Mouse (Mus musculus) MEL (cell line): ENCODE measurements around the gene Gal3st2b. TPM values are rescaled to one million over a fixed set of nuclear protein-coding genes. Genes with fewer than 3 reads are reported as not detected.
"Not testable (repeated sequence)": the region's sequence is repeated elsewhere in the genome, so short reads cannot be mapped to it uniquely, and the experiment has no call there.

ENCODE experiments used
- DNase-seq: peaks from one replicate; pipeline ENCODE4 v3.0.0; 2011; ENCODE audit warnings: low read depth, low spot score
- H3K27ac ChIP-seq: 2 replicates; pipeline ENCODE4 v1.5.1; 2012; ENCODE audit warnings: low read depth, mild to moderate bottlenecking, control low read depth, low read length, moderate library complexity; ENCODE audit not compliant: control insufficient read depth
- H3K27me3 ChIP-seq, 2 experiments: fragments of 150-350 bp in 1 of 2; sonication (generic) in 1 of 2; 2 replicates each; pipeline ENCODE4 v1.6.1; 2012; ENCODE audit warnings: low read length in 2 of 2, mild to moderate bottlenecking in 2 of 2, improper control_type of control experiment in 1 of 2, moderate library complexity in 1 of 2; ENCODE audit not compliant: insufficient read depth in 2 of 2, control insufficient read depth in 1 of 2
- H3K36me3 ChIP-seq, 2 experiments: 2 replicates each; pipeline ENCODE4 v1.6.1; 2012 to 2014; ENCODE audit warnings: low read length in 2 of 2, improper control_type of control experiment in 1 of 2, inconsistent platforms in 1 of 2, mild to moderate bottlenecking in 1 of 2; ENCODE audit not compliant: insufficient read depth in 2 of 2, control insufficient read depth in 1 of 2
- H3K4me1 ChIP-seq, 2 experiments: fragments of 150-350 bp in 1 of 2; sonication (generic) in 1 of 2; 2 replicates each; pipeline ENCODE4 v1.6.1; 2012; ENCODE audit warnings: low read length in 2 of 2, improper control_type of control experiment in 1 of 2, mild to moderate bottlenecking in 1 of 2; ENCODE audit not compliant: insufficient read depth in 2 of 2, control insufficient read depth in 1 of 2
- H3K4me3 ChIP-seq, 2 experiments: fragments of 150-350 bp in 1 of 2; sonication (generic) in 1 of 2; 2 replicates each; pipeline ENCODE4 v1.5.1; 2012; ENCODE audit warnings: low read depth in 2 of 2, low read length in 2 of 2, mild to moderate bottlenecking in 2 of 2, moderate library complexity in 2 of 2, control low read depth in 1 of 2, improper control_type of control experiment in 1 of 2; ENCODE audit not compliant: control insufficient read depth in 1 of 2, insufficient read depth in 1 of 2
- H3K79me2 ChIP-seq: 2 replicates; pipeline ENCODE4 v1.6.1; 2012; ENCODE audit warnings: mild to moderate bottlenecking, low read length, moderate library complexity; ENCODE audit not compliant: control insufficient read depth, poor library complexity, insufficient read depth
- H3K9ac ChIP-seq: 2 replicates; pipeline ENCODE4 v1.6.1; 2012; ENCODE audit warnings: low read depth, mild to moderate bottlenecking, control low read depth, low read length, moderate library complexity; ENCODE audit not compliant: control insufficient read depth, poor library complexity, severe bottlenecking
- H3K9me3 ChIP-seq: fragments of 150-350 bp; sonication (generic); replicated peaks from 2 replicates; pipeline ENCODE4 v1.6.1; 2012; ENCODE audit warnings: mild to moderate bottlenecking, low read length, improper control_type of control experiment, moderate library complexity; ENCODE audit not compliant: insufficient read depth
- CTCF ChIP-seq, 3 experiments: IDR thresholded peaks in 2 of 3; conservative IDR thresholded peaks in 1 of 3; 2 replicates each; pipeline ENCODE4 v1.5.1; 2011 to 2012; ENCODE audit warnings: low read length in 3 of 3, low read depth in 2 of 3, mild to moderate bottlenecking in 2 of 3, improper control_type of control experiment in 1 of 3, inconsistent platforms in 1 of 3, mixed read lengths in 1 of 3, moderate library complexity in 1 of 3; ENCODE audit not compliant: control insufficient read depth in 1 of 3, insufficient read depth in 1 of 3, poor library complexity in 1 of 3, severe bottlenecking in 1 of 3
- SMC3 ChIP-seq: IDR thresholded peaks from 2 replicates; pipeline ENCODE4 v1.6.1; 2011; ENCODE audit warnings: low read depth, low read length, improper control_type of control experiment
- ZNF384 ChIP-seq: IDR thresholded peaks from 2 replicates; pipeline ENCODE4 v1.6.1; 2012; ENCODE audit warnings: low read depth, mild to moderate bottlenecking, inconsistent platforms, low read length, improper control_type of control experiment
- polyA plus RNA-seq, 2 experiments: library from polyadenylated mRNA; stranded (reverse) in 1 of 2; unstranded in 1 of 2; fragments of >175 nt in 1 of 2; fragments of >200 nt in 1 of 2; gene quantifications; 2 replicates each; pipeline versions ENCODE4 v1.2.1 to v1.2.4; 2012; ENCODE audit warnings: low replicate concordance in 2 of 2, low read depth in 1 of 2; ENCODE audit not compliant: insufficient read length in 2 of 2, insufficient read depth in 1 of 2, missing spikeins in 1 of 2
- total RNA-seq: library from RNA; depleted of rRNA; stranded (reverse); fragments of 300-350 nt; gene quantifications from 2 replicates; pipeline ENCODE4 v1.2.3, GENCODE M21; 2012; rRNA removed

The Gal3st2b gene
- total RNA-seq (0.07 TPM in 1 of 2 replicates, not detected in the other), polyA plus RNA-seq (under 1 TPM in 1 of 2 experiments, not detected in 1; 0.14 TPM)

DNA sequence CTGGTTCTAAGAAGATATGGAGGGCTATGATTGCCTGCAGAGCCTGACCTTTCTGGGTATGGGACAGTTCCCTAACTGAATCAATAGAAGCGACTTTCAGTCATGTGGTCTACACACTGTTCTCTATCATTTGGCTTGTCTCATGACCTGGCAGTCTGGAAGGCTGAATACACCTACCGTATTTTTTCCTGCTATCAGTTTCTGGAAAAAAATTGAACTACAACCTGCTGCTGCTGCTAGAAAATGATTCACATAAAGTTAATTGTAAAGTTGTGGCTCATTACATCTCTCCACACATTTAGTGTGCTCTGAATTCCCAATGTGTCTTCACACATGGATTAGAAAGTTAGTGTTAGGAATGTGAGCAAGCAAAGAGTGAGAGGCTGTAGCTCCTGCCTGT, at the start of gene Gal3st2b:
Gene Gal3st2b (plus strand): TSS at position 301 of the 400 bp plus-strand sequence.
- not testable (repeated sequence) for H3K4me3 ChIP-seq

DNA sequence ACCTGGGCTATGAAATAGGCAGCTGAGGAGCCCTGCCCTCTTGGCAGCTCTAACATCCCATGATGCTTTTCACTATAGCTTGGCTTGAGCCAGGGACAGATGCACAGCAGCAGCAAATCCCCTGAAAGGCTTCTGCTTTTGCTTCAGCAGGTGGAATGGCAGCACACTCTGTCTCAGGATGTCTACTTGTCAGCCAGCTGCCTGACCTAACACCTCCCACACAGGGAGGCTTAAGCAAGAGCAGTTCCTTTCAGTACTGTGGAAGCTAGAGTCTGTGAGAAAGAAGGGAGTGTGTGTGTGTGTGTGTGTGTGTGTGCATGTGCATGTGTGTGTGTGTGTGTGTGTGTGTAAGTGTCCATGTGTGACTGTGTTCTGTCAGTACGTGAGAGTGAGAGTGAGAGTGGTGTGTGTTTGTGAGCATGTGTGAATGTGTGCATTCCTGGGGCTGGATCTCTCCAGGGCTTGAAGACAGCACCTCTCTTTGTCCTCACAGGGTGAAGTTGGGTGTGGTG, 46.5 kb upstream of the Gal3st2b start:
- H3K9me3 ChIP-seq, H3K79me2 ChIP-seq, DNase-seq: not testable (repeated sequence)

More for the DNA sequence above, at the start of gene Gal3st2b:
- H3K9me3 ChIP-seq, H3K27ac ChIP-seq, DNase-seq, H3K9ac ChIP-seq, H3K27me3 ChIP-seq, H3K79me2 ChIP-seq: not testable (repeated sequence)
- peaks cover 12 to 22% of the 10 kb centered on the region in 2 experiments for H3K4me1 ChIP-seq
- H3K36me3 ChIP-seq, result peaks cover 0 to 19% of the 10 kb centered on the region in 2 experiments; a peak in 2 of 4 replicates

DNA sequence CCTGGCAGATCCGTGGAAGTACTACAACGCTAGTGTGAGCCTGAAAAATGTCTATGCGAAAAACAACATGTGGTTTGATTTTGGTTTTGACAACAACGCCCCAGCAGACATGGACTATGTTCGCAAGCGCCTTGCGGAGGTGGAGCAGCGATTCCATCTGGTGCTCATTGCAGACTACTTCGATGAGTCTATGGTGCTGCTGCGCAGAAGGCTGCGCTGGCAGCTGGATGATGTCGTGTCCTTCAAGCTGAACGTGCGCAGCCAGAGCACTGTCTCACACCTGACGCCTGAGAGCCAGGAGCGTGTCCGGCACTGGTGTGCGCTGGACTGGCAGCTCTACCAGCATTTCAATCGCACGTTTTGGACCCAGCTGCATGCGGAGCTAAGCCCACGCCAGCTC, 43.7 kb upstream of the Gal3st2b start:
- not testable (repeated sequence) for H3K36me3 ChIP-seq, H3K79me2 ChIP-seq, H3K27me3 ChIP-seq, H3K4me1 ChIP-seq, H3K4me3 ChIP-seq, H3K27ac ChIP-seq, H3K9ac ChIP-seq, H3K9me3 ChIP-seq, DNase-seq

More for the DNA sequence above, 46.5 kb upstream of the Gal3st2b start:
- H3K27ac ChIP-seq, H3K4me1 ChIP-seq, H3K4me3 ChIP-seq, H3K9ac ChIP-seq, H3K36me3 ChIP-seq, H3K27me3 ChIP-seq: not testable (repeated sequence)

DNA sequence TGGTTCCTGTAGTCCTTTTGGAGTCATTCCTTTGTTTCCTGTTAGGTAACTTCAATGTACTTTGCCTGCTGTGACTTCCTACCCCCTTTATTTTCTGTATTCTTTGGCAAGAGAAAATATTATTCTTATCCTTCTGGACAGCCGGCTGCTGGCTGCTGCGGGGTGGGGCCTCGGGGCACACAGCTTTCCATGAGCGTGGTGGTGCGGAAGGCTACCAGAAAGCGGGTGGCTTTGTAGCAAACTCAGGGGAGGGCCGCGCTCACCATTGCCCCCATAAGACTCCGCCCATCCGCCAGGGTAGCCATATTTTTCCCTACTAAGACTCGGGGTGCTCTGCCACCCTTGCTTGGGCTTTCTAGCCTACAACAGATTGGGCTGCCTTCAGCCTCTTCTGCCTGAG, 36.3 kb upstream of the Gal3st2b start:
- not testable (repeated sequence) for H3K4me1 ChIP-seq, DNase-seq, H3K27ac ChIP-seq, H3K9ac ChIP-seq, H3K4me3 ChIP-seq, H3K79me2 ChIP-seq, H3K9me3 ChIP-seq, H3K27me3 ChIP-seq, H3K36me3 ChIP-seq

DNA sequence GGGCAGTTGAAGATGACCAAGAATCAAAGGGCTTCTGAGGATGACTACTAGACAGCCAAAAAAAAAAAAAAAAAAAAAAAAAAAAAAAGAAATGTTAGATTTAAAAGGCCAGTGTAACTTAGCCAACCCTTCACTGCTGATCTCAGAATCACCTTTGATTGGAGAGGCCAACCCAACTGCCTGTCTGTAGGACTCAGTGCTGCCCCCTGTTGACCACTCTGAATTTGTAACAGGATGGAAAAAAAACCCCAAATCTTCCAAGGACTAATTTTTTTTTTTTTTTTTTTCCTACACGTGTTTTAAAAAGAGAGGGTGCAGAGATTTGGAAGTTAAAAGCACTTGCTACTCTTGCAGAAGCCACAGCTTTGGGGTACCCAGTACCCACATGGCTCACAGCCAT, 27.2 kb upstream of the Gal3st2b start:
- peak; percentile 18 for DNase-seq
- H3K36me3 ChIP-seq, H3K27ac ChIP-seq, H3K27me3 ChIP-seq, H3K4me1 ChIP-seq, H3K9me3 ChIP-seq, H3K79me2 ChIP-seq, H3K4me3 ChIP-seq, H3K9ac ChIP-seq: not testable (repeated sequence)
- TF ChIP-seq ZNF384 (peak; percentile 26; the same call in 1 of the 2 replicates), SMC3 (peak; percentile 20; the same call in 1 of the 2 replicates), CTCF (IDR thresholded peaks at IDR 0.05 in 2 of 3, conservative IDR thresholded peaks at IDR 0.05 in 1 of 3; ENCODE audit: control insufficient read depth in 1 of 3, insufficient read depth in 1 of 3, low read depth in 2 of 3, low read length in 3 of 3, poor library complexity in 1 of 3, severe bottlenecking in 1 of 3) (peak; percentile 29 to 38 (median 30); a peak in 5 of 6 replicates)

DNA sequence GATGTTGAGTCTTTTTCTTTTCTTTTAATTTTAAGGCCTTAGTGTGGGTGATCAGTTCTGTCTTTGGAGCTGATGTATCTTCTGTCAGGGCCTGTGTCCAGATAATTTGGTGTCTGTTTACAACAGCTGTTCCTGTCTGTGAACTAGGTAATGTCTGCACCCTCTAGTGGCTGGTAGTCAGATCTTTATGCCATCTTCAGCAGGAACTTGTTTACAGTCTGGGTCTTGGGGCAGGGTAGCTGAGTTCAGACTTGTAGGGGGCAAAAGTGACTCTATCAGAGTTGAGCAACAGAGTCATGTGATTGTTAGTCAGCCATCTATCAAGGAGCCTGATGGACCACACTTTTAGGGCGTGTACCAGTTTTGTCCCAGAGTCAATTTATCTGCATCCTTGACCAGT, 20.7 kb upstream of the Gal3st2b start:
- not testable (repeated sequence) for H3K27me3 ChIP-seq, H3K4me1 ChIP-seq, H3K79me2 ChIP-seq, DNase-seq, H3K4me3 ChIP-seq, H3K36me3 ChIP-seq, H3K27ac ChIP-seq, H3K9ac ChIP-seq, H3K9me3 ChIP-seq

DNA sequence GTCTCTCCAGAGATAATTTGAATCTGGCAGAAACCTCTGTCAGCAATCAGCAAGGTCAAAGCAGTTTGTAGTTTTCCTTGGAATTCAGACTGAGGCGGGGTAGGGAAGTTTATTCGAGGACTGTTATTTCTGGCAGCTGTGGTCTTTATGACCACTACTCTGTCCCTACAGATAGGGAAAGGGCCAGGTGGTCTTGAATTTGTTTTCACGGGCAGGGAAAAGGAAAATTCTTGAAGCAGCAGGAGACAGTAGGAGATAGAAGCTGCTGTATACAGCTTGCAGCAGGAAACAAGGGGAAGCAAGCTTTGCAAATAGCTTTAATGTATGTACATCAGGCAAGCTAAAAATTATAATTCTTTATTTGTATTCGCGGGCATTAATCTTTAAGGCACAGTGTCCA, 16.8 kb upstream of the Gal3st2b start:
- not testable (repeated sequence) for DNase-seq, H3K9ac ChIP-seq, H3K27me3 ChIP-seq, H3K36me3 ChIP-seq, H3K9me3 ChIP-seq, H3K27ac ChIP-seq, H3K4me3 ChIP-seq, H3K79me2 ChIP-seq, H3K4me1 ChIP-seq
